Mouse (Mus musculus): ENCODE results near the gene Serpina1c. TPM values are rescaled to one million over a fixed set of nuclear protein-coding genes. Genes with fewer than 3 reads are reported as not detected.
"Not testable (repeated sequence)": the region's sequence is repeated elsewhere in the genome, so short reads cannot be mapped to it uniquely, and the experiment has no call there.

Serpina1c gene
- polyA plus RNA-seq, 1 experiment from 2014 or later = not detected

DNA sequence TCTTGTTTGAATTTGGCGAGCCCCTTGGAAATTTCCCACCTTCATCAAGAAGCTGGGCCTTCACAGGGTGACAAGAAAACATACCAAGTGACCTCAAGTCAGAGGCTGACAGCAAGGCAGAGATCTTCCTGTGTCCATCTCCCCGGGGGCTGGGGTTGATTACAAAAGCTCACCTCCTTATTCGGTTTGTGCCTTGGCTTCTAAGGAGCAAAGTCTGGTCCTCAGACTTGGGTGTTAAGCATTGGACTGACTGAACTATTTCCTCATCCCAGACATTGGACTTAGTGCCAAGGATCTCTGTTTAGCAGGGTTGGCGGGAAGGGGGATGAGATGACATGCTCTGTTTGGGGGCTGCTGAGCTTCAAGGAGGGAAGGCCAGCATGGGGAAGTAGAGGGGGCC, 44.1 kb downstream of the Serpina1c start:
- not testable (repeated sequence) for ATAC-seq; H3K9ac ChIP-seq (ENCODE audit: low read depth, low read length); H3K4me2 ChIP-seq (ENCODE audit: low read length); H3K4me1 ChIP-seq (ENCODE audit: control insufficient read depth, insufficient read depth, low read length); H3K27ac ChIP-seq (ENCODE audit: low read length); H3K9me3 ChIP-seq (replicated peaks; ENCODE audit: control insufficient read depth, low read length, poor library complexity, severe bottlenecking); H3K36me3 ChIP-seq (ENCODE audit: control insufficient read depth, insufficient read depth, low read length); H3K27me3 ChIP-seq (ENCODE audit: control insufficient read depth, insufficient read depth, low read depth, low read length); H3K4me3 ChIP-seq (ENCODE audit: low read depth, low read length)
- WGBS = 82% methylated on average over 3 of the region's 4 CpGs

DNA sequence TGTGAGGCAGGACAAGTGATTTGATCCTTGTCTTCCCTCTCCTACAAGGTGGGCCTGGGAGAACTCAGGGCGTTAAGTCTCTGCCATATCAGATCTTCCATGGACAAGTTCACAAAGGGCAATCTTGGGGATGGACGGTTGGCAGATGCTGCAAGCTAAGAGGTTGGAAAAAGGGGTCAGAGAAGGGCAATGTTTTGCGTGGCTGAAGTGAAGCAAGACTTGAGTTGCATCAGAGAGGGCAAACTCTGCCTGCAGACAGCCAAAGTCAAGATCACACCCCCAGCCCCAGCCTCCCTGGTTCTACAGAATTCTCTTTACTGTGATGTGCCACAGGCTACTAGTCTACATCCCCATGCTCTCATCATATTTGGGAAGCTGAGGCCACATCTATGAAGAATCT, 45.1 kb downstream of the Serpina1c start:
- not testable (repeated sequence) for ATAC-seq; H3K9ac ChIP-seq (ENCODE audit: low read depth, low read length); H3K4me1 ChIP-seq (ENCODE audit: control insufficient read depth, insufficient read depth, low read length); H3K4me2 ChIP-seq (ENCODE audit: low read length); H3K27ac ChIP-seq (ENCODE audit: low read length); H3K9me3 ChIP-seq (replicated peaks; ENCODE audit: control insufficient read depth, low read length, poor library complexity, severe bottlenecking); H3K27me3 ChIP-seq (ENCODE audit: control insufficient read depth, insufficient read depth, low read depth, low read length); H3K36me3 ChIP-seq (ENCODE audit: control insufficient read depth, insufficient read depth, low read length); H3K4me3 ChIP-seq (ENCODE audit: low read depth, low read length)
- WGBS = 81% methylated on average over 3 of the region's 3 CpGs

GRCm38 (mm10) chr12:103853032-103853431, 51.7 kb downstream of the Serpina1c start:
- H3K4me2 ChIP-seq (ENCODE audit: low read length); H3K36me3 ChIP-seq (ENCODE audit: control insufficient read depth, insufficient read depth, low read length); H3K4me3 ChIP-seq (ENCODE audit: low read depth, low read length); H3K9ac ChIP-seq (ENCODE audit: low read depth, low read length); H3K9me3 ChIP-seq (replicated peaks; ENCODE audit: control insufficient read depth, low read length, poor library complexity, severe bottlenecking); H3K27me3 ChIP-seq (ENCODE audit: control insufficient read depth, insufficient read depth, low read depth, low read length); ATAC-seq; H3K4me1 ChIP-seq (ENCODE audit: control insufficient read depth, insufficient read depth, low read length); H3K27ac ChIP-seq (ENCODE audit: low read length): not testable (repeated sequence)
- whole genome bisulfite sequencing = 79% methylated on average over 2 of the region's 2 CpGs

Other genes with a start within 250 kb of the Serpina1c start
- gene Serpina6, start 247.7 kb downstream of the Serpina1c start, polyA plus RNA-seq (2015; fragmentation: Nextera tagmentation; extraction: Ambion mirVana) = not detected in 2 replicates
- not detected in 2 replicates for gene Serpina16, start 228.7 kb downstream of the Serpina1c start, polyA plus RNA-seq (2015; fragmentation: Nextera tagmentation; extraction: Ambion mirVana)
- not detected in 2 replicates for gene Serpina1f, start 209.4 kb downstream of the Serpina1c start, polyA plus RNA-seq (2015; fragmentation: Nextera tagmentation; extraction: Ambion mirVana)
- not detected in 2 replicates for gene Serpina1d, start 131.3 kb downstream of the Serpina1c start, polyA plus RNA-seq (2015; fragmentation: Nextera tagmentation; extraction: Ambion mirVana)
- not detected in 2 replicates for gene Serpina1b, start 74.5 kb downstream of the Serpina1c start, polyA plus RNA-seq (2015; fragmentation: Nextera tagmentation; extraction: Ambion mirVana)
- gene Serpina1a, start 41.3 kb downstream of the Serpina1c start, polyA plus RNA-seq (2015; fragmentation: Nextera tagmentation; extraction: Ambion mirVana) = not detected in 2 replicates
- not detected in 2 replicates for gene Serpina1e, start 54.1 kb upstream of the Serpina1c start, polyA plus RNA-seq (2015; fragmentation: Nextera tagmentation; extraction: Ambion mirVana)
- not detected in 2 replicates for gene Serpina11, start 85.1 kb upstream of the Serpina1c start, polyA plus RNA-seq (2015; fragmentation: Nextera tagmentation; extraction: Ambion mirVana)
- gene Serpina9, start 108.9 kb upstream of the Serpina1c start, polyA plus RNA-seq (2015; fragmentation: Nextera tagmentation; extraction: Ambion mirVana) = 0.05 TPM in 1 of 2 replicates, not detected in the other
- gene Serpina12, start 139.6 kb upstream of the Serpina1c start, polyA plus RNA-seq (2015; fragmentation: Nextera tagmentation; extraction: Ambion mirVana) = not detected in 2 replicates
- not detected in 2 replicates for gene Serpina5, start 196.2 kb upstream of the Serpina1c start, polyA plus RNA-seq (2015; fragmentation: Nextera tagmentation; extraction: Ambion mirVana)
- not detected in 2 replicates for gene Serpina3a, start 207.8 kb upstream of the Serpina1c start, polyA plus RNA-seq (2015; fragmentation: Nextera tagmentation; extraction: Ambion mirVana)
- not detected in 2 replicates for gene Serpina3b, start 223.1 kb upstream of the Serpina1c start, polyA plus RNA-seq (2015; fragmentation: Nextera tagmentation; extraction: Ambion mirVana)
- gene Serpina3c, start 249.0 kb upstream of the Serpina1c start, polyA plus RNA-seq (2015; fragmentation: Nextera tagmentation; extraction: Ambion mirVana) = 0.08 TPM in 1 of 2 replicates, not detected in the other

Measured in midbrain, embryonic 16.5 days (tissue).